ENCODE assay signal across 7 mouse cellular contexts in the genomic region with DNA sequence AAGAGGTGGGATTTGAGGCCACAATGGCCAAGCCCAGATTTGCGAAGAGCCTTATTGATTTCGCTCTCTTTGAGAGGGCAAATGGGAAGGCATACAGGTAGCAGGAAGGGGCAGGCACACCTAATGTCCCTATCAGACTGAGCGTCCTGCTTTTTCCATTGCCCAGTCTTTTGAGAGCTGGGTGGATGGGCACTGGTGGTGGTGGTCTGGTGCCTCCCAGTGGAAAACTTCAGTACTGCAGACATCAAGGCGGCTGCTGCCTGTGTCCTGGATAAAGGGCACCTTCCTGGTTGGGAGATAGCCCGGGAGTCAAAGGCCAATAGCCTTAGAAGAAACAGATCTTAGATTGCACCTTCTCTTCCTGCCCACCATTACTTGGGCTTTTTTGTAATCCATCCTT. TPM values are rescaled to one million over a fixed set of nuclear protein-coding genes. Genes with fewer than 3 reads are reported as not detected.
DNase-seq lines count a peak whose midpoint lies in the region; ATAC-seq and TF ChIP-seq lines count a peak whose summit lies in the region.

No protein-coding gene starts in this region.

- no peak for DNase-seq in MEL (ENCODE audit: low read depth, low spot score)
- DNase-seq in adrenal gland, postnatal 14 days: peak; percentile 87
- peak; percentile 74 for DNase-seq in embryonic facial prominence, embryonic 11.5 days (ENCODE audit: low spot score)
- peak; percentile 81 to 82 for DNase-seq in heart, postnatal 36 days
- peak; percentile 70 for DNase-seq in left cerebral cortex, adult 11 months (ENCODE audit: low spot score)
- peak; percentile 40 to 64 for DNase-seq in spleen, postnatal 10 days (ENCODE audit: low spot score in 2 of 2)

- no peak overlapping the region for H3K4me2 ChIP-seq in embryonic facial prominence, embryonic 11.5 days (ENCODE audit: low read depth, low read length)
- no peak overlapping the region for H3K4me2 ChIP-seq in midbrain, embryonic 13.5 days (replicated peaks)

- TF ChIP-seq CTCF in MEL (IDR thresholded peaks at IDR 0.05 in 2 of 3, conservative IDR thresholded peaks at IDR 0.05 in 1 of 3; ENCODE audit: control insufficient read depth in 1 of 3, insufficient read depth in 1 of 3, low read depth in 2 of 3, low read length in 3 of 3, poor library complexity in 1 of 3, severe bottlenecking in 1 of 3): peak in 2 of 3 experiments; percentile 11 to 24; a peak in 1 of 6 replicates

- no peaks in the 10 kb centered on the region for H3K9me3 ChIP-seq in MEL (replicated peaks; ENCODE audit: insufficient read depth, low read length)
- no peaks in the 10 kb centered on the region for H3K9me3 ChIP-seq in embryonic facial prominence, embryonic 11.5 days (replicated peaks; ENCODE audit: control insufficient read depth, low read length)
- no peaks in the 10 kb centered on the region for H3K9me3 ChIP-seq in midbrain, embryonic 13.5 days

- no peak for TF ChIP-seq POLR2A in MEL (IDR thresholded peaks at IDR 0.05; ENCODE audit: control insufficient read depth in 1 of 2, insufficient read depth in 1 of 2, low read depth in 1 of 2, low read length in 2 of 2, poor library complexity in 1 of 2)

- H3K36me3 ChIP-seq in MEL (ENCODE audit: control insufficient read depth in 1 of 2, insufficient read depth in 2 of 2, low read length in 2 of 2): no peaks in the 10 kb centered on the region
- no peaks in the 10 kb centered on the region for H3K36me3 ChIP-seq in embryonic facial prominence, embryonic 11.5 days (replicated peaks; ENCODE audit: control insufficient read depth, insufficient read depth, low read depth, low read length)
- no peaks in the 10 kb centered on the region for H3K36me3 ChIP-seq in midbrain, embryonic 13.5 days

- no peak overlapping the region for H3K27ac ChIP-seq in MEL (ENCODE audit: control insufficient read depth, low read depth, low read length)
- no peak overlapping the region for H3K27ac ChIP-seq in embryonic facial prominence, embryonic 11.5 days (replicated peaks; ENCODE audit: low read depth, low read length)
- H3K27ac ChIP-seq in midbrain, embryonic 13.5 days: no peak overlapping the region

- 30% methylated on average over 5 of the region's 5 CpGs for WGBS in embryonic facial prominence, embryonic 11.5 days
- 35% methylated on average over 5 of the region's 5 CpGs for WGBS in midbrain, embryonic 13.5 days

- H3K4me1 ChIP-seq in MEL (ENCODE audit: control insufficient read depth in 1 of 2, insufficient read depth in 2 of 2, low read length in 2 of 2): no peaks in the 10 kb centered on the region
- H3K4me1 ChIP-seq in embryonic facial prominence, embryonic 11.5 days (ENCODE audit: control insufficient read depth, insufficient read depth, low read length): no peaks in the 10 kb centered on the region
- peaks cover 11% of the 10 kb centered on the region for H3K4me1 ChIP-seq in midbrain, embryonic 13.5 days (replicated peaks)

- no peak for TF ChIP-seq EP300 in MEL (IDR thresholded peaks at IDR 0.05; ENCODE audit: low read depth in 1 of 2, low read length in 2 of 2)

- no peaks in the 10 kb centered on the region for H3K79me2 ChIP-seq in MEL (ENCODE audit: control insufficient read depth, insufficient read depth, low read length, poor library complexity)

- ATAC-seq in embryonic facial prominence, embryonic 11.5 days (replicated peaks; ENCODE audit: insufficient number of reproducible peaks, low FRiP score, low TSS enrichment, low read depth): peak; percentile 37; the same call in 1 of the 2 replicates
- peak; percentile 64 for ATAC-seq in midbrain, embryonic 13.5 days

- no peak overlapping the region for H3K4me3 ChIP-seq in MEL (ENCODE audit: control insufficient read depth in 1 of 2, insufficient read depth in 1 of 2, low read depth in 2 of 2, low read length in 2 of 2)
- H3K4me3 ChIP-seq in embryonic facial prominence, embryonic 11.5 days (ENCODE audit: low read depth, low read length): no peak overlapping the region
- H3K4me3 ChIP-seq in midbrain, embryonic 13.5 days (replicated peaks): no peak overlapping the region

- H3K27me3 ChIP-seq in MEL (ENCODE audit: control insufficient read depth in 1 of 2, insufficient read depth in 2 of 2, low read length in 2 of 2): no peaks in the 10 kb centered on the region; a peak in 1 of 4 replicates
- H3K27me3 ChIP-seq in embryonic facial prominence, embryonic 11.5 days (ENCODE audit: control insufficient read depth, insufficient read depth, low read length): no peaks in the 10 kb centered on the region
- H3K27me3 ChIP-seq in midbrain, embryonic 13.5 days: no peaks in the 10 kb centered on the region

- no peak overlapping the region for H3K9ac ChIP-seq in MEL (ENCODE audit: control insufficient read depth, low read depth, low read length, poor library complexity, severe bottlenecking)
- H3K9ac ChIP-seq in embryonic facial prominence, embryonic 11.5 days (replicated peaks; ENCODE audit: low read length): no peak overlapping the region
- H3K9ac ChIP-seq in midbrain, embryonic 13.5 days (replicated peaks): no peak overlapping the region

- intact Hi-C loops in heart, postnatal 36 days (cut with DNase I): loop anchor here (1.0 to 5.0 kb wide), 5 partner anchors 110 to 535 kb away; no protein-coding TSS in a partner anchor

- TF ChIP-seq RAD21 in MEL (IDR thresholded peaks at IDR 0.05; ENCODE audit: low read depth, low read length): no peak; the same call in none of the 2 replicates

TF ChIP-seq in MEL, 35 proteins besides CTCF, POLR2A, EP300 and RAD21:
- TF ChIP-seq ZMIZ1 (IDR thresholded peaks at IDR 0.05; ENCODE audit: low read depth, low read length) (no peak), MAX (IDR thresholded peaks at IDR 0.05; ENCODE audit: low read length) (no peak), GATA1 (IDR thresholded peaks at IDR 0.05; ENCODE audit: low read depth, low read length) (no peak), TAL1 (IDR thresholded peaks at IDR 0.05; ENCODE audit: low read length) (no peak), POLR2AphosphoS2 (IDR thresholded peaks at IDR 0.05; ENCODE audit: low read length) (no peak), E2F4 (IDR thresholded peaks at IDR 0.05; ENCODE audit: borderline replicate concordance, low read depth, low read length) (no peak), NELFE (IDR thresholded peaks at IDR 0.05; ENCODE audit: low read depth, low read length) (no peak), MXI1 (IDR thresholded peaks at IDR 0.05; ENCODE audit: low read depth, low read length) (no peak), UBTF (IDR thresholded peaks at IDR 0.05; ENCODE audit: borderline replicate concordance, insufficient read depth, low read depth, low read length) (no peak), ETS1 (IDR thresholded peaks at IDR 0.05; ENCODE audit: low read depth, low read length) (no peak), ELF1 (IDR thresholded peaks at IDR 0.05; ENCODE audit: low read depth, low read length) (no peak), ZKSCAN1 (IDR thresholded peaks at IDR 0.05; ENCODE audit: low read depth, low read length) (no peak), NRF1 (IDR thresholded peaks at IDR 0.05; ENCODE audit: insufficient read depth, low read depth, low read length, poor library complexity, severe bottlenecking) (no peak), CHD2 (IDR thresholded peaks at IDR 0.05; ENCODE audit: low read length) (no peak), BHLHE40 (IDR thresholded peaks at IDR 0.05; ENCODE audit: borderline replicate concordance, low read depth, low read length) (no peak), MEF2A (IDR thresholded peaks at IDR 0.05; ENCODE audit: extremely low read depth, insufficient replicate concordance, low read depth, low read length, poor library complexity, severe bottlenecking) (no peak)

RNA-seq across cellular contexts. Expression of gene Rcvrn, which starts 47.4 kb away (rescaled TPM):
- total RNA-seq in MEL (2012; rRNA removed): not detected in 2 replicates
- polyA plus RNA-seq in MEL (2012; ENCODE audit: insufficient read depth in 1 of 2, insufficient read length in 2 of 2, low read depth in 1 of 2, low replicate concordance in 2 of 2, missing spikeins in 1 of 2): not detected
- total RNA-seq in adrenal gland, postnatal 14 days (2021): not detected in 2 replicates
- polyA plus RNA-seq in embryonic facial prominence, embryonic 11.5 days (2014; fragmentation: Nextera tagmentation; extraction: Ambion mirVana): not detected in 2 replicates
- total RNA-seq in heart, postnatal 36 days (2021): not detected
- polyA plus RNA-seq in midbrain, embryonic 13.5 days (2015; fragmentation: Nextera tagmentation; extraction: Ambion mirVana): not detected in 2 replicates
